Mouse (Mus musculus) Patski (cell line): ENCODE measurements around the gene Gatd1. TPM values are rescaled to one million over a fixed set of nuclear protein-coding genes. Genes with fewer than 3 reads are reported as not detected.
"Not testable (repeated sequence)": the region's sequence is repeated elsewhere in the genome, so short reads cannot be mapped to it uniquely, and the experiment has no call there.

ENCODE experiments used
- ATAC-seq: fragments of 100-300 bp; one replicate; pipeline ENCODE4 v1.8.0; 2021
- CTCF ChIA-PET: fragments of 350-600 bp; sonication (Branson Sonifier 250); formaldehyde crosslinking; loops from one replicate; lab custom pipeline; 2022; ENCODE audit warnings: inconsistent platforms; lab: Charles Lee
- POLR2A ChIA-PET: fragments of 350-600 bp; sonication (Branson Sonifier 250); formaldehyde crosslinking; loops from one replicate; lab custom pipeline; 2022; ENCODE audit warnings: antibody characterized with exemption, inconsistent platforms; lab: Charles Lee
- DNase-seq: peaks from one replicate; pipeline ENCODE4 v3.0.0-alpha.2; 2011; ENCODE audit warnings: low read depth, low spot score
- H3K27me3 ChIP-seq: fragments of 371-371 bp; one replicate; pipeline ENCODE4 v1.5.1; 2021
- CTCF ChIP-seq: fragments of 100-300 bp; IDR thresholded peaks from one replicate; pipeline ENCODE4 v1.5.1; 2021
- in situ Hi-C: fragments of 300-500 bp; cut with MboI; formaldehyde crosslinking; loops from 3 replicates; pipeline ENCODE4 v1.11.1; 2018; ENCODE audit warnings: low pct_unique_long_range_greater_than_20kb, mixed read lengths
- polyA plus RNA-seq: library from polyadenylated mRNA; unstranded; gene quantifications from one replicate; pipeline ENCODE4 v1.2.3, GENCODE M21; 2021

Gatd1 gene
- polyA plus RNA-seq, 1 experiment from 2014 or later: 38.7 TPM

DNA sequence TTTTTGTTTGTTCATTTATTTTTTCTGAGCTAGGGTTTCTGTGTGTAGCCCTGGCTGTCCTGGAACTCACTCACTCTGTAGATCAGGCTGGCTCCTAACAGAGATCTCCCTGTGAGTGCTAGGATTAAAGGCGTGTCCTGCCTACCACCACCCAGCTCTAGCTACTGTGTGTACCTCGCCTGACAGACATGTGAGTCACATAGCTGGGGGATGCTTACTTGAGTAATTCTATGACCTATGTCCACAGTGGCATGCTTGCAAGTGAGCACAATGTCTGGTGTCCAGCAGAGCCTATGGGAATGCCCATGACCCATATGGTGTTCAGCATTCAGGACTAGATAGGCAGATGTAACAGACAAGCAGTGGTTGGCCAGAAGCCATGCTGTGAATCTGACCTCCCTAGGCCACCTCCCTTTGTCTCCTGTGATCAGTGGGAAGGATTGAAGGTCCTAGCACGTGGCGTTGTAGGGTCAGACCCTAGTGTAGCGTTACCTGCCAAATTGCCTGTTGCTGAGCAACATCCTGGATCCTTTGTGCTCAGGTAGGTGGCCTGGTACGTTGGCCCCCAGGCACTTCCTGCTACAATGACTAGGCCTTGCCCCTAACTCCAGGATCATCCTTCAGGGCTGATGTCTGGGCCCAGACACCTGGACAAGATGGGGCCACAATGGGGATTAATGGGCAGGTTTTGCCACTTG is 2.4 kb upstream of the Gatd1 start:
- TF ChIP-seq CTCF: no peak
- DNase-seq: no peak
- ChIA-PET POLR2A (interaction anchor here (1.4 kb wide), 1 partner anchor 15 kb away, joined by 3 read pairs; no protein-coding TSS in a partner anchor), CTCF (interaction anchor here (2.2 kb wide), 1 partner anchor 22 kb away, joined by 6 read pairs; the partner anchor contains the start of gene Slc25a22)
- no peak for ATAC-seq
- H3K27me3 ChIP-seq: no peaks in the 10 kb centered on the region
- in situ Hi-C loops: no loop called here

DNA sequence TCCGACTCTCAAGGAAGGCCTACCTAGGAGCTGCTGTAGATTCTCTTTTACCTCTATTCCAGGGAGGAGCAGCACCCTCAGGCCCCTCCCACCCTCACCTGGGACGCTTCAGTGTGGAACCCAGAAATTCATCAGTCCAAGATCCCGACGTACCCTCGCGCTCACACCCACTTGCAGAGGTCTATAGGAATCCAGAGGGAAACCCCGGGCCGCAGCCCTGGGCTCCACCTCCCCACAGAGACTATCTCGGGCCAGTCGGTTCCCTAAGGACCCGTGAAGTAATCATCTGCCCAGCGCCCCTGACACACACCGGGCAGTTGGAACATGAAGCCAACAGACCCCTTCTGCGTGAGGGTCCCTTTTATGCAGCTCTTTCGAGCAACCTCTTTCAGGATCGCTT is 605 bp downstream of the Gatd1 start:
- DNase-seq (no peak), ATAC-seq (no peak)
- TF ChIP-seq CTCF: no peak
- in situ Hi-C loops: loop anchor here (5.0 kb wide), 2 partner anchors 39 to 114 kb away; no protein-coding TSS in a partner anchor
- POLR2A ChIA-PET: interaction anchor here (0.8 to 1.9 kb wide), 3 partner anchors 23 to 55 kb away, joined by 3 to 4 read pairs (median 4); partner anchors contain the start of gene Slc25a22
- CTCF ChIA-PET: interaction anchor here (1.3 to 2.9 kb wide), 4 partner anchors 21 to 29 kb away, joined by 3 to 13 read pairs (median 8); partner anchors contain the start of gene Slc25a22
- H3K27me3 ChIP-seq: no peaks in the 10 kb centered on the region

DNA sequence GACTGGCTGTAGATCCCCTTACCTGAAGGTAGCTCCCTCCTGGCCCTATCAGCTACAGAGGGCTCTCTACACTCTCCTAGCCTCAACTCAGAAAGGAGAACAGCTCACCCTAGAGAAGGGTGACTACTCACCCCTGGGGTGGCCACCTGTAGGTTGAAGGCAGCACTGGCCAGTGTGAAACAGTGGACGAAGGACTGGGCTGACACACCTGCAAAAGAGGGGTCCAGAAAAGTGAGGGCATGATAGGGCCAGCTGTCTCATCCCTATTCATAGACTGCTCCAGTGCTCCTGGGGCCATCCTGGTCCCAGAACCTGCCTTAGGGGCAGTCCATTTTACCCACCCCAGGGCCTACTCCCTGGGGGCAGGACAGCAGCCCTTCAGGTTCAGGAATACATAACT is 2.3 kb downstream of the Gatd1 start:
- no peak for TF ChIP-seq CTCF
- in situ Hi-C loops: loop anchor here (5.0 kb wide), 2 partner anchors 41 to 116 kb away; no protein-coding TSS in a partner anchor
- no peak for ATAC-seq
- CTCF ChIA-PET: interaction anchor here (1.0 to 2.9 kb wide), 4 partner anchors 26 to 65 kb away, joined by 3 to 13 read pairs (median 8); partner anchors contain the start of gene Slc25a22
- no peaks in the 10 kb centered on the region for H3K27me3 ChIP-seq
- DNase-seq: no peak
- POLR2A ChIA-PET: no interaction called here

DNA sequence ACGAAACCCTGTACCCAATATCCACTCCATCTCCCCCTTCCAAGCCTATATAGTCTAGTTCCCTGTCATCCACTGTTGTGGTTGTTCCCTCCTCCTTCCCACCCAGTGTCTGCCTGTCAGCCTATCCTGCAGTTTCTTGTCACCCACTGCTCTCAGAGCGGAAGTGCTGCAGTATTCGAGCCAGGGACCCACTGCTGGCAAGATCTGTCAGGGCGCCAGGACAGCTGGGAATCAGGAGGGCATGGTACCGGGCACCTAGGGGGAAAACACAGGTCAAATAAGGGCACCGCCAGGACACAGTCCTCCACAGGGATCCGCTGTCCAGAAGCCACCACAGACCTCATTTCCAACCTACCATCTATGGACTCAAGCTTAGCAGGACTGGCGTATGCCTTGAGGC is 3.3 kb downstream of the Gatd1 start:
- POLR2A ChIA-PET: no interaction called here
- CTCF ChIA-PET: interaction anchor here (2.2 to 2.9 kb wide), 2 partner anchors 28 to 29 kb away, joined by 10 to 13 read pairs; partner anchors contain the start of gene Slc25a22
- in situ Hi-C loops: loop anchor here (5.0 kb wide), 2 partner anchors 42 to 117 kb away; no protein-coding TSS in a partner anchor
- ATAC-seq (no peak), DNase-seq (no peak)
- H3K27me3 ChIP-seq: no peaks in the 10 kb centered on the region
- no peak for TF ChIP-seq CTCF

DNA sequence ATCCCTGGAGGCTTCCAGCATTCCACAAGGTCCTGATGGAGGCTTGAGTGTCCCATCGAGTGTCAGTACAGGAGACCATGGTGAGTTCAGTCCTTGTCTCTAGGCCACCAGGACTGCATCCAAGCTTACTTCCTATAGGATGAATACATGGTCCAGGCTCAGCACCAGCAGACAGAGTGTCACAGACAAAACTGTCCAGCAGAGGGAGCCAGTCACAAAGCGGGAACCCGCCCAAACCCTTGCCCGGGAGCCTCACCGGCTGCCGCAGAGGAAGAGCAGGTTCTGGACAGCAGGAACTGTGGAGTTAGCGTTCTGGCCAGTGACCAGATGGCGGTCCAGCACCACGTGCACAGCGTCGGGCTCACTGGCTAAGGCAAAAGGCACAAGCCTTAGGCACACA is 5.1 kb downstream of the Gatd1 start:
- no peak for TF ChIP-seq CTCF
- DNase-seq: peak; percentile 41
- ChIA-PET CTCF (interaction anchor here (0.8 to 2.2 kb wide), 8 partner anchors 14 to 117 kb away, joined by 3 to 10 read pairs (median 5); partner anchors contain the start of genes Slc25a22 and Taldo1), POLR2A (interaction anchor here (0.6 to 1.4 kb wide), 6 partner anchors 14 to 444 kb away, joined by 3 to 6 read pairs (median 4); partner anchors contain the start of gene Slc25a22)
- in situ Hi-C loops: no loop called here
- no peaks in the 10 kb centered on the region for H3K27me3 ChIP-seq
- peak; percentile 41 for ATAC-seq

DNA sequence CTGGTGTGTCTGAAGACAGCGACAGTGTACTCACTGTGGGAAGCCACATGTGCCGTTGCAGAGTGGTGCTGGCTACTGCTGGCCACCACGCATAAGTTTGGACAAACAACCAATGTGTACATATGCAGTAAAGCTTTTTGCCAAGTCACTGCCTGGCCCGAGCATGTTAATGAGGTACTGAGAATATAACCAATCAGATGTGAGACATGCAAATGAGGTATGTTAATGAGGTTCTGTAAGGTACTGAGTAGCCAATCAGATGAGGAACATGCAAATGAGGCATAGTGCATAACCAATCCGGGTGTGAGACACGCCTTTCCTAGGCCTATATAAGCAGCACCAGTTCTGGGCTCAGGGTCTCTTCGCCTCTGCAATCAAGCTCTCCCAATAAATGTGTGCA is 6.3 kb downstream of the Gatd1 start:
- H3K27me3 ChIP-seq, DNase-seq, ATAC-seq, in situ Hi-C loops: not testable (repeated sequence)
- ChIA-PET POLR2A (interaction anchor here (0.7 to 1.0 kb wide), 3 partner anchors 13 to 287 kb away, joined by 5 to 6 read pairs (median 5); no protein-coding TSS in a partner anchor), CTCF (interaction anchor here (1.1 to 1.7 kb wide), 2 partner anchors 41 to 118 kb away, joined by 3 to 5 read pairs; no protein-coding TSS in a partner anchor)

DNA sequence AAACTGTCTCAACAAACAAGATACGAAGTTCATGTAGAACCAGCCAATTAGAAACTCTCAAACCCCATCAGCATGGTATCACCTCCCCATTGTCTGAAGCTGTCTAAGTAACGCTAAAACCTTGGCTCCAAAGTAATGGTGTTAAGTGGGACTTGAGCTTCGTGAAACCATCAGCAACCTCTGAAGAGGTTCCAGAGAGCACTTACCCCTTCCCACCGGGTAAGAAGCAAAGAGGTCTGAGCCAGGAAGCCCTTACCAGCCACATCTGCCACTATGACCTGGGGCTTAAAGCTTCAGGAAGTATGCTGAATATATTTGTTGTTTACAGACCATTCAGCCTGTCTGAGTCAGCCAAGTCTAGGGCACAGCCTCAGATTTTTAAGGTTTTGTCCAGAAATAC is 8.5 kb downstream of the Gatd1 start:
- no peak for ATAC-seq
- POLR2A ChIA-PET: interaction anchor here (0.6 kb wide), 1 partner anchor 12 kb away, joined by 4 read pairs; no protein-coding TSS in a partner anchor
- no peaks in the 10 kb centered on the region for H3K27me3 ChIP-seq
- TF ChIP-seq CTCF: no peak
- in situ Hi-C loops: no loop called here
- DNase-seq: no peak
- CTCF ChIA-PET: interaction anchor here (1.0 to 1.1 kb wide), 2 partner anchors 11 to 120 kb away, joined by 3 read pairs; no protein-coding TSS in a partner anchor

DNA sequence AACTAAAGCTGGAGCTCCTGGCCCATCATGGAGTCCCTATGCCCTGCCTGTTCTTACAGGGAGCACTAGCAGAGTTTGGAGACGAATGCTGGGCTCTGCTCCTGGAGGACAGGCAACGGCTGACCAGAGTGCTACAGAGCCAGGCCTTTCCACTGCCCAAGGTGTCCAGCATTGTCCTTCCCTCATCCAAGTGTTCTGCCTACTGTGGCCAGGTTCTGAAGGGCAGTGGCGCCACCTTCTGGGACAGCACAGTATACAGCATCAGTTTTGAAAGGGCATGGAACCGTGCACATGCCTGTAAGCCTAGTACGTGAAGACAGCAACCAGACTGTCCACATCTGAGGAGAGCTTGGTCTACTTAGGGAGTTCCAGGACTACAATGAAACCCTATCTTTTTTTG is 10.6 kb downstream of the Gatd1 start:
- no peaks in the 10 kb centered on the region for H3K27me3 ChIP-seq
- POLR2A ChIA-PET: no interaction called here
- DNase-seq: peak; percentile 22
- peak; percentile 90 for TF ChIP-seq CTCF
- peak; percentile 82 for ATAC-seq
- CTCF ChIA-PET: interaction anchor here (1.0 to 1.9 kb wide), 4 partner anchors 9 to 122 kb away, joined by 3 to 7 read pairs (median 5); partner anchors contain the start of gene Taldo1
- in situ Hi-C loops: no loop called here

DNA sequence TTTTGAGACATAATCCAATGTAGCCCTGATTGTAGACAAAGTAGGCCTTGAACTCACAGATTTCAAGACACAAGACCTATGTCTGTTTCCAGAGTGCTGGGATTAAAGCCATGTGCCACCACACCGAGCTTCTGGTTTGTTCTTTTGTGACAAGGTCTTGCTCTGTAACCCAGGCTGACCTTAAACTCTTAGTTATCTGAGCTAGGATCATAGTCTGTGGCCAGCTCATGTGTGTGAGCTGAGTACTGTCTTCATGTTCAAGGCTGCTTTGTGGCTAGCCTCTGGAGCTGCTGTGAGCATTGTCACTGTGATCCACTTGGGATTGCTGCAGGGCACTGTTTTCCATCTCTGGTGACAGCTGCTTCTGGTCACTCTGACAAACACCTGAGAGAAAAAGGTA is 18.6 kb downstream of the Gatd1 start:
- H3K27me3 ChIP-seq: no peaks in the 10 kb centered on the region
- in situ Hi-C loops: no loop called here
- ChIA-PET POLR2A (interaction anchor here (0.8 to 1.5 kb wide), 2 partner anchors 13 to 57 kb away, joined by 3 to 6 read pairs; partner anchors contain the start of gene Eps8l2), CTCF (interaction anchor here (0.7 to 4.6 kb wide), 16 partner anchors 8 to 88 kb away, joined by 3 to 19 read pairs (median 7); partner anchors contain the start of genes Deaf1, Eps8l2 and Tmem80)
- DNase-seq (no peak), ATAC-seq (no peak)
- no peak for TF ChIP-seq CTCF

DNA sequence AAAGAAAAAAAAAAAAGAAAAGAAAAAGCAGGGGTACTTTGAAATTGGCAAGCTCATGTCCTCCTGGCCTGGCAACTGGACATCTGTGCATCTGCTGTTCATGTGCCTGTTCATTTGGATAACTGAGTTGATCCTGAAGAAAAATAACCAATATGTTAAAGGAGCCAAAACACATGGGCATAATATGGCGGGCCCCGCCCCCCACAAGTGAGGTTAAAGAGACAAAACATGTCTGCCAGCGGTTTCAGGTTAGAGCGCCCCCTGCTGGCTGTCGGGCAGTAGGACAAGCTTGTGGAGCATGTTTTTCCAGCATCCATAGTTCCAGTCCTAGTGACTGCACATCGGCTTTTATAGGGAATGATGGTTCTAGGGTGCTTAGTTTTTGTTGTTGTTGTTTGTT is 19.2 kb downstream of the Gatd1 start:
- ChIA-PET CTCF (interaction anchor here (0.7 to 4.6 kb wide), 17 partner anchors 9 to 88 kb away, joined by 3 to 19 read pairs (median 7); partner anchors contain the start of genes Deaf1, Eps8l2 and Tmem80), POLR2A (interaction anchor here (0.6 to 1.5 kb wide), 3 partner anchors 14 to 273 kb away, joined by 3 to 6 read pairs (median 5); partner anchors contain the start of gene Eps8l2)
- in situ Hi-C loops: no loop called here
- H3K27me3 ChIP-seq: no peaks in the 10 kb centered on the region
- no peak for DNase-seq
- peak; percentile 97 for TF ChIP-seq CTCF
- ATAC-seq: no peak
